Mouse (Mus musculus): ENCODE measurements around the gene Vmn1r165. TPM values are rescaled to one million over a fixed set of nuclear protein-coding genes. Genes with fewer than 3 reads are reported as not detected.
"Not testable (repeated sequence)": the region's sequence is repeated elsewhere in the genome, so short reads cannot be mapped to it uniquely, and the experiment has no call there.

Gene Vmn1r165
- polyA plus RNA-seq (2015; fragmentation: Nextera tagmentation; extraction: Ambion mirVana), result not detected in 2 replicates

DNA sequence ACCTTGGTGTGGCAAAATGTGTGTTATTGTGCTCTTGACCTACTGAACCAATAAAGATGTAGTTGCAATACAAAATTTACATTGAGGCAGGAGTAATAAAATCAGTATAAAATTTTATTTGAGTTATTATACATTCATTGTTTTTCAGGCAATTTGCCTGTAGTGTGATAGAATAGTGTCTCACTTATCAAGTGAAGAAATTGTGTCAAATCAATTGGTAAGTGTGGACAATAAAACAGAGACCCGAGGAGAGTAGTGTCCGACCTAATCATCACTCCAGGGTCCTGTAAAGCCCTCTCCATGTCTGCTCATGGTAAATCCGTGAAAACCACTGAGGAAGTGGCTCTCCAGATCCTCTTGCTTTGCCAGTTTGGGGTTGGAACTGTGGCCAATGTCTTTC is at the start of gene Vmn1r165:
Gene Vmn1r165 (plus strand): TSS at position 301 of the 400 bp plus-strand sequence.
- not testable (repeated sequence) for H3K9me3 ChIP-seq (ENCODE audit: control insufficient read depth, low read length); H3K27me3 ChIP-seq (ENCODE audit: control insufficient read depth, insufficient read depth, low read depth, low read length); H3K27ac ChIP-seq (ENCODE audit: low read length); H3K4me2 ChIP-seq (ENCODE audit: low read depth, low read length); H3K4me3 ChIP-seq (ENCODE audit: low read length); ATAC-seq (ENCODE audit: low read depth); H3K4me1 ChIP-seq (replicated peaks; ENCODE audit: control insufficient read depth, insufficient read depth, low read length); H3K36me3 ChIP-seq (ENCODE audit: control insufficient read depth, insufficient read depth, low read length); H3K9ac ChIP-seq (ENCODE audit: low read length)
- WGBS, result no CpG with 5 or more reads among the region's 3 CpGs

DNA sequence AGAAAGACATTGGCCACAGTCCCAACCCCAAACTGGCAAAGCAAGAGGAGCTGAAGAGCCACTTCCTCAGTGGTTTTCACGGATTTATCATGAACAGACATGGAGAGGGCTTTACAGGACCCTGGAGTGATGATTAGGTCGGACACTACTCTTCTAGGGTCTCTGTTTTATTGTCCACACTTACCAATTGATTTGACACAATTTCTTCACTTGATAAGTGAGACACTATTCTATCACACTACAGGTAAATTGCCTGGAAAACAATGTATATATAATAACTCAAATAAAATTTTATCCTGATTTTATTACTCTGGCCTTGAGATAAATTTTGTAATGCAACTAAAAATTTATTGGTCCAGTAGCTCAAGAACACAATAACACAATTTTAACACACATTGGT is 34.5 kb downstream of the Vmn1r165 start, which contains the start of gene Vmn1r166:
Gene Vmn1r166 (minus strand): TSS at position 101 of the 400 bp plus-strand sequence.
- H3K4me2 ChIP-seq (ENCODE audit: low read depth, low read length); H3K36me3 ChIP-seq (ENCODE audit: control insufficient read depth, insufficient read depth, low read length); H3K4me3 ChIP-seq (ENCODE audit: low read length); ATAC-seq (ENCODE audit: low read depth); H3K4me1 ChIP-seq (replicated peaks; ENCODE audit: control insufficient read depth, insufficient read depth, low read length); H3K27me3 ChIP-seq (ENCODE audit: control insufficient read depth, insufficient read depth, low read depth, low read length); H3K9ac ChIP-seq (ENCODE audit: low read length); H3K9me3 ChIP-seq (ENCODE audit: control insufficient read depth, low read length); H3K27ac ChIP-seq (ENCODE audit: low read length): not testable (repeated sequence)
- no CpG with 5 or more reads among the region's 2 CpGs for WGBS

Other genes starting within 250 kb of the Vmn1r165 start
- gene Gm4214, start 232.7 kb upstream of the Vmn1r165 start, polyA plus RNA-seq (2015; fragmentation: Nextera tagmentation; extraction: Ambion mirVana), result not detected in 2 replicates
- gene Gm4216, start 197.4 kb upstream of the Vmn1r165 start, polyA plus RNA-seq (2015; fragmentation: Nextera tagmentation; extraction: Ambion mirVana), result not detected in 2 replicates
- gene Vmn1r163, start 161.8 kb upstream of the Vmn1r165 start, polyA plus RNA-seq (2015; fragmentation: Nextera tagmentation; extraction: Ambion mirVana), result not detected in 2 replicates
- gene Gm8720, start 149.9 kb upstream of the Vmn1r165 start, polyA plus RNA-seq (2015; fragmentation: Nextera tagmentation; extraction: Ambion mirVana), result not detected in 2 replicates
- gene Gm10662, start 72.9 kb upstream of the Vmn1r165 start, polyA plus RNA-seq (2015; fragmentation: Nextera tagmentation; extraction: Ambion mirVana), result not detected in 2 replicates
- gene Vmn1r166, start 34.4 kb downstream of the Vmn1r165 start, polyA plus RNA-seq (2015; fragmentation: Nextera tagmentation; extraction: Ambion mirVana), result not detected in 2 replicates
- gene Gm6902, start 61.6 kb downstream of the Vmn1r165 start, polyA plus RNA-seq (2015; fragmentation: Nextera tagmentation; extraction: Ambion mirVana), result not detected in 2 replicates
- not detected in 2 replicates for gene Nlrp4e, start 83.9 kb downstream of the Vmn1r165 start, polyA plus RNA-seq (2015; fragmentation: Nextera tagmentation; extraction: Ambion mirVana)
- gene Nlrp5, start 168.6 kb downstream of the Vmn1r165 start, polyA plus RNA-seq (2015; fragmentation: Nextera tagmentation; extraction: Ambion mirVana), result not detected in 2 replicates

Data from lung, embryonic 16.5 days (tissue).